Mouse (Mus musculus) liver, embryonic 16.5 days (tissue): ENCODE measurements around the gene Ddx20. TPM values are rescaled to one million over a fixed set of nuclear protein-coding genes. Genes with fewer than 3 reads are reported as not detected.

Experiments
- ATAC-seq: fragments of 200-750 bp; cut with Nextera tagmentation; 2 replicates; pipeline ENCODE4 v1.8.0; 2017; ENCODE audit warnings: low read depth, mild to moderate bottlenecking, moderate number of reproducible peaks, moderate library complexity
- H3K27ac ChIP-seq: fragments of 300-500 bp; sonication (generic); 2 replicates; pipeline ENCODE4 v1.5.1; 2014; ENCODE audit warnings: mild to moderate bottlenecking, low read length
- H3K27me3 ChIP-seq: fragments of 300-500 bp; sonication (generic); 2 replicates; pipeline ENCODE4 v1.6.1; 2014; ENCODE audit warnings: low read depth, low read length, mixed read lengths; ENCODE audit not compliant: control insufficient read depth, insufficient read depth
- H3K36me3 ChIP-seq: fragments of 300-500 bp; sonication (generic); 2 replicates; pipeline ENCODE4 v1.6.1; 2014; ENCODE audit warnings: mild to moderate bottlenecking; ENCODE audit not compliant: control insufficient read depth, insufficient read depth
- H3K4me1 ChIP-seq: fragments of 300-500 bp; sonication (generic); 2 replicates; pipeline ENCODE4 v1.6.1; 2014; ENCODE audit warnings: low read depth, low read length, mixed read lengths; ENCODE audit not compliant: control insufficient read depth
- H3K4me2 ChIP-seq: fragments of 300-500 bp; sonication (generic); 2 replicates; pipeline ENCODE4 v1.6.1; 2014; ENCODE audit warnings: low read depth, low read length, mixed read lengths
- H3K4me3 ChIP-seq: fragments of 300-500 bp; sonication (generic); 2 replicates; pipeline ENCODE4 v1.5.1; 2014; ENCODE audit warnings: low read depth, mild to moderate bottlenecking, low read length
- H3K9ac ChIP-seq: fragments of 300-500 bp; sonication (generic); 2 replicates; pipeline ENCODE4 v1.6.1; 2014; ENCODE audit warnings: low read depth, low read length
- H3K9me3 ChIP-seq: fragments of 300-500 bp; sonication (generic); replicated peaks from 2 replicates; pipeline ENCODE4 v1.6.1; 2016; ENCODE audit warnings: low read length; ENCODE audit not compliant: control insufficient read depth
- WGBS: fragments of 180-500 bp; shearing (Covaris S2); extraction: QIAGEN DNeasy Blood & Tissue Kit; methylation state at CpG from one replicate; pipeline ENCODE4 v1.1.7; 2014; ENCODE audit not compliant: insufficient replicate concordance; 5-methylcytosine and 5-hydroxymethylcytosine counted together
- polyA plus RNA-seq: library from polyadenylated mRNA; unstranded; fragments of >200 nt; fragmentation: Nextera tagmentation; extraction: Ambion mirVana; gene quantifications from 2 replicates; pipeline ENCODE4 v1.2.1, GENCODE M21; 2015

Gene Ddx20
- polyA plus RNA-seq, 1 experiment from 2014 or later: 13.3 TPM

DNA sequence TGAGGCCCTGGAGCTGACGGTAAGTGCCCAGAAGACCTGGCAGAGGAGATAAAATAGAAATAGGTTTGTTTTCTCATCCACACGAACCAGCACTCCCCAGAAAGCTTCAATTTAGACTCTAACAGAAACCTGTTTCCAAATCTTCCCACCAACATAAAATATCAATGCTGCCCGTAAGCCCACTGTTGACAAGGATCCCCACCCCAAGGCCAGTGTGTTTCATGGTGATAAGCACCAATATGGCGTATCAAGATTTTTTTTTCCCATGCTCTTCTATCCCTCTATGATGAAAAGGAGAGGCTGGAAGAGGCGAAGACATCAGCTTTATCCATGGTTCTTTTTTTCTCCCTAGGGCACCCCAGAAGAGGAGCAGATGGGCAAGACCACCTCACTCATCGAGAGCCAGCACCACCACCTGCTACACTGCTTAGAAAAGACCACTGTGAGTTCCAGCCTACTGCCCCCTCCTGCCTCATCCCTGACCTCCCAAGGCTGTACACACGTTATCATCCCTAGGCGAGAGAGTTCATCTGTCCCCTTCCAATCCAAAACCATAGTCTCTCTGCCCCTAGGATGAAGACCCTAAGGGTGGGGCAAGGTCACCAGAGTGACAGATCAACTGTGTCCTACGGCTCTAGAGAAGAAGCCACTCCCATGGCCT, 22.1 kb downstream of the Ddx20 start:
- no peaks in the 10 kb centered on the region for H3K9me3 ChIP-seq
- H3K27ac ChIP-seq: no peak overlapping the region
- no peak overlapping the region for H3K4me3 ChIP-seq
- 0 out of 2 replicates have a peak overlapping the region, but pooled peaks have one; percentile 7 for H3K4me2 ChIP-seq
- H3K9ac ChIP-seq: no peak overlapping the region
- peak; percentile 55; the same call in 1 of the 2 replicates for ATAC-seq
- peaks cover 3% of the 10 kb centered on the region for H3K4me1 ChIP-seq
- H3K27me3 ChIP-seq: no peaks in the 10 kb centered on the region
- 42% methylated on average over 9 of the region's 9 CpGs for WGBS
- H3K36me3 ChIP-seq: no peaks in the 10 kb centered on the region

DNA sequence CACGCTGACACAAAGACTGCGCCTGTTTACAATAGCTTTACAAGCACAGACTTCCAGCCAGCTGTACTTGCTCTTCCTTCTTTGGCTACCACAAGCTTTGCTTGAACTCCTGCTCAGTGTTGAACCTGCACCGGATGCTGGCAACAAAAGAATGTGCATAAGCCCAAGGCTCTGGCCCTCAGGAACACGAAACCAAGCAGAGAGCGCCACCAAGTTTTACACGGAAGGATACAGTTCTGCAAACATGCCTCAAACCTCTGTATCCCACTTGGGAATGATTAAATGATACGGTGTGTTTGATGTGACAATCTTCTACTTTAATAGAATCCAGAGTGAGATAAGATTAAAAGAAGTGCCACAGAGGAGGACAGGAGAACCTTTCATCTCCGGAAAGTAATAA, 24.3 kb downstream of the Ddx20 start:
- Histone ChIP-seq H3K4me2 (no peak overlapping the region), H3K27me3 (no peaks in the 10 kb centered on the region), H3K9ac (no peak overlapping the region), H3K27ac (no peak overlapping the region), H3K4me1 (peaks cover 3% of the 10 kb centered on the region), H3K36me3 (no peaks in the 10 kb centered on the region), H3K9me3 (no peaks in the 10 kb centered on the region), H3K4me3 (no peak overlapping the region)
- WGBS: 64% methylated on average over 8 of the region's 8 CpGs
- no peak for ATAC-seq

DNA sequence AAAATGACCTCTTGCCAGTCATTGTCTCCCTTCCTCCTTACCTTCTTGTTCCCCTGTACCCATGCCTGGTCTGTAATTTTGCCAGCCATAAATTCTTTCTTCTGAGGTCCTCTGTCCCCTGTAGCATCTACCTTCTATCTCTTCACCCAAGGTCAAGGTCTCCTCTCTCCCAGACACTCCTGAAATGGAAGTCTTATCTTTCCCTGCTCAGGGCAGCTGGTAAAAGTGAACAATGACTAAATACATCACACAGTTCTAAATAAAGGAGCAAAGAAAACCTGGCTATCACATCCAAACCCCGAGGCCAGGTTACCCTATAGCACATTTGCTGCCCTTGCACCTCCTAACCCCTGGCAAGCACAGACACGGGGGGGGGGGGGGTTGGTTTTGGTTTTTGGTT, 26.8 kb downstream of the Ddx20 start:
- H3K27me3 ChIP-seq: no peaks in the 10 kb centered on the region
- no peak for ATAC-seq
- no peaks in the 10 kb centered on the region for H3K36me3 ChIP-seq
- 47% methylated on average over 2 of the region's 2 CpGs for WGBS
- H3K4me3 ChIP-seq: no peak overlapping the region
- no peak overlapping the region for H3K9ac ChIP-seq
- no peak overlapping the region for H3K4me2 ChIP-seq
- H3K27ac ChIP-seq: no peak overlapping the region
- no peaks in the 10 kb centered on the region for H3K9me3 ChIP-seq
- H3K4me1 ChIP-seq: peaks cover 3% of the 10 kb centered on the region

DNA sequence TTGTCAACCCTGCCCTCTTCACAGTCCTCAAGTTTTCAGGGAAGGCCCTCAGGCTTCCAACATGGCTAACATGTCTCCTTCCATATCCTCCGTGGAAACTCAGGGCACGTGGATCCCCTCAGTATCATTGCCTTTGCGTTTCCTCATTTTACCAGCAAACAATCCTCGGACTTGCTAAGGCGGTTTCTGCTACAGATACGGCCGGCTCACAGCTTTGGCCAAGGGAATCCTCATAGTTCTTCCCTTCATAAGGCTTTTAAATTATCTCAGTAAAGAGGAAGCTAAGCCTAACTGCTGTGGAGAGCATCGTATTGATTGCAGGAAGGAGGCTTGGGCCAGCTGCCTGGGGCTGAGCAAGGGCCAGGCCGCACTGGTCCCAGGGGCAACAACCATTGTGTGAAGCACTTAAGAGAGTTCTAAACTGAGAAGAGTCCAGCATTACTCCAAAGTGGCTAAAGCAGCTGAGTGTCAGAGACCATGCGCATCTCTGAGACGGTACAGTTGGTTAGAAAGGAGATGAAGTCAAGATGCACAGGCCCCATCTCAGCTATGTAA, 32.3 kb downstream of the Ddx20 start:
- Histone ChIP-seq H3K4me3 (no peak overlapping the region), H3K4me2 (no peak overlapping the region), H3K9ac (no peak overlapping the region), H3K36me3 (no peaks in the 10 kb centered on the region), H3K27me3 (no peaks in the 10 kb centered on the region), H3K4me1 (no peaks in the 10 kb centered on the region), H3K9me3 (no peaks in the 10 kb centered on the region), H3K27ac (no peak overlapping the region)
- no peak for ATAC-seq
- WGBS: 67% methylated on average over 11 of the region's 11 CpGs

DNA sequence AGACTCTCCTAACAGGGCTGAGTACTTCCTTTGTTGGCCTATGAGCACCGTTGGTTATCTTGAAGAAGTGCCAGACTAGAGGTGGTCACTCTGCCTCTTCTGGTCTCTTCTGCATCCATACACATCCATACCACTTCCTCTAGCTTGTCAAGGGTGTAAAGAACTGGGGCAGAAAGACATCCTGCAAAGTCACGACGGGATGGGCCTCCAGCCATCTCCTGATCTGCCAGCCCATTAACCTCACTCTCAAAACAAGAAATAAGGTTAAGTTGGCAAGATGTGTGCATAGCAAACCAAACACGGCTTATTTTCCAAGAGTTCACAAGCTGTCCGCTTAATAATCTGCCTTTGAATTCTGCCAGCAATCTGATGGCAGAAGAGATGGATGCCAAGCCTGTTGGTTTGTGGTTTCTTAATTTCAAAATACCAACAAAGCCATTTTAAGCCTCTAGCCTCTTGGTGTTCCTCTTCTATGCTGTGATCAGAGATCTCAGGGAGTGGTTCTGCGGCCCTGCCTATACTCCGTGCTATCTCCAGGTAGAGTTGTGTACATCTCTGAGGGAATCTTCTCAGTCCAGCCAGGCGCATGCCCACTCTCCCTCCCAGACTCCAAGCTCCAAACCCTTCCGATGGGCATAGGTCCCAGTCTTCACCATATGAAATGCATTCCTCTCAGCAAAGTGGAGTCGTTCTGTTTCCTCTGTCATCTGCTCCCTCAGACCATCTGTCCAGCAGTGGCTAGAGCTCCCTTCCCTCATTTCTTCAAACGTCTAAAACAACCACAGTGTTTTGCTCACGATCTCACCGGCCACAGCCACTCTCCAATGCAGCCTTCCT, 33.6 kb downstream of the Ddx20 start:
- Histone ChIP-seq H3K9ac (no peak overlapping the region), H3K27ac (no peak overlapping the region), H3K27me3 (no peaks in the 10 kb centered on the region), H3K4me2 (no peak overlapping the region), H3K36me3 (no peaks in the 10 kb centered on the region), H3K4me3 (no peak overlapping the region), H3K9me3 (no peaks in the 10 kb centered on the region), H3K4me1 (no peaks in the 10 kb centered on the region)
- 63% methylated on average over 13 of the region's 13 CpGs for WGBS
- no peak for ATAC-seq

DNA sequence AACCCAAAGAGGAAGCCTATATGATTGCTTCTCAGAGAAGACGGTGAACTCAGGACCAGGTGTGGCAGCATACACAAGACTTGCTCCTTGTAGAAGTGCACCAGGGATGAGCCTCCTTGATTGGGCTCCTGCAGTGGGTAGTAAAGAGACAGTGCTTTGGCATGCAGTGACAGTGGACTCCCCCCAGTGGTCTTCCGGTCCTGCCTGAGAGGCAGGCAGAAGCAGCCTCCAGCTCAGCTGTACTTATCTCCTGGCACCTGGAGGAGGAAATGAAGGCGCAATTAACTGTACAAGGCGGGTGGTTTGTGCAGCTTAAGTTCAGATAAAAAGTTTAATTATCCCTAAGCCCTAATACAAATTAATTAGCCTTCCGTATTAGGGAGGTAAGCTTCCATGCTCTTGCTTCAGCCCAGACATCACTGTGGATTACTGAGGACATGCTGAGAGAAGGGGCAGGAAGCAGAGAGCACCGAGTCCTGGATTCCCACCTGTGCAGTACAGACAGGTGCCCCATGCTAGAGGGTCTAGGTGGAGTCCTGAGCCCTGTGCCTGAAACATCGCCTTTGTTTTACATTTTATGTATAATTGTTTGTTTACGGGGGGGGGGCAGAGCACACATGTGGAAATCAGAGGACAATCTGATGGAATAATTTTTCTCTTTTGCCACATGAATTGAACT, 38.3 kb downstream of the Ddx20 start:
- no peak overlapping the region for H3K27ac ChIP-seq
- no peak overlapping the region for H3K4me3 ChIP-seq
- H3K9me3 ChIP-seq: no peaks in the 10 kb centered on the region
- H3K27me3 ChIP-seq: no peaks in the 10 kb centered on the region
- H3K4me1 ChIP-seq: no peaks in the 10 kb centered on the region
- H3K9ac ChIP-seq: no peak overlapping the region
- H3K4me2 ChIP-seq: no peak overlapping the region
- ATAC-seq: no peak
- H3K36me3 ChIP-seq: no peaks in the 10 kb centered on the region
- 43% methylated on average over 8 of the region's 8 CpGs for WGBS

DNA sequence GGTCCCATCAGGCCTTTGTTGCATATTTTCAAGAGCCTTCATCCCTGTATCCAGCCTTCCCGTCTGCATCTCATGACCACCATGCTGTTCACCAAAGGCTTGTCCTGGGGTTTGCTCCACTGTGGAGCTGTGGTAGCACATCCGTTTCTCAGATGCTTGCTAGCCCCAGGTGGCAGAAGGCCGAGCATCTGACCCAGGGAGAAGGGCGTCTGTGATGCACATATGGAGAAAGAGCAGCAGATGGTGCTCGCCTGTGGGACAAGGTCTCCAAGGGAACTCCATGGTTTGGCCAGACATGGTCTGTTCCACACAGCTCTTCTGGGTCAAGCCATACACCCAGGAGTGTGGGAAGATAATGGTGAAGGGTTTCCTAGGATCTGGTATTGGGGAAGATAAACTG, 43.8 kb downstream of the Ddx20 start:
- H3K4me1 ChIP-seq: no peaks in the 10 kb centered on the region
- H3K9me3 ChIP-seq: no peaks in the 10 kb centered on the region
- H3K36me3 ChIP-seq: no peaks in the 10 kb centered on the region
- H3K4me2 ChIP-seq: no peak overlapping the region
- H3K9ac ChIP-seq: no peak overlapping the region
- ATAC-seq: no peak
- H3K27me3 ChIP-seq: no peaks in the 10 kb centered on the region
- 47% methylated on average over 5 of the region's 5 CpGs for WGBS
- no peak overlapping the region for H3K27ac ChIP-seq
- H3K4me3 ChIP-seq: no peak overlapping the region

DNA sequence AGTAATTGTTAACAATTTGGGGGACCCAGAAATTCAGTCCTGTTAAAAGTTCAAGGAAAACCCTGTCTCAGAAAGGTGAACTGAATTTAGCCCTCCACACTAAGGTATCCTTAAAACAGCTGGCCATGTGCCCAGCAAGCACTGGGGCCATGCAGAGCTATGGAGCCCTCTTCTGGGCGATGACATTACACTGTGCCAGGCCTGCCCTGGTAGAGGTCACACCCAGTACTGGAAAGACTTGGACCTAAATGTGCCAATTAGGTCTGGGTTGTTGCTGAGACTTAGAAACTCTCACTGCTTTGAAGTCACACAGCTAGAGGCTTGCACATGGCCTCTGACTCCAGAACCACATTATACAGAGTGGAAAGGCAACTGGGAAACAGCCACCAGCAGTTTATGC, 45.2 kb downstream of the Ddx20 start:
- 31% methylated on average over 1 of the region's 1 CpGs for WGBS
- Histone ChIP-seq H3K4me3 (no peak overlapping the region), H3K9ac (no peak overlapping the region), H3K4me1 (no peaks in the 10 kb centered on the region), H3K27ac (no peak overlapping the region), H3K36me3 (no peaks in the 10 kb centered on the region), H3K4me2 (no peak overlapping the region), H3K9me3 (no peaks in the 10 kb centered on the region), H3K27me3 (no peaks in the 10 kb centered on the region)
- no peak for ATAC-seq
